9 mouse cellular contexts compared by ENCODE assay signal in genomic region chr5:75209966-75210365, GRCm38 (mm10). TPM values are rescaled to one million over a fixed set of nuclear protein-coding genes. Genes with fewer than 3 reads are reported as not detected.
A peak's percentile ranks its signal among the peaks of the same experiment; 100 is the strongest.
DNase-seq lines count a peak whose midpoint lies in the region; ATAC-seq and TF ChIP-seq lines count a peak whose summit lies in the region.
"Had no signal": no experiment of that assay in that cellular context is flagged by ENCODE, and none has a peak within 500 bp of the region (broad histone marks: within the 10 kb centered on the region; RNA-seq: fewer than 3 reads in every experiment).

No protein-coding gene starts in this region.

- TF ChIP-seq CTCF in midbrain, postnatal 0 days (IDR thresholded peaks at IDR 0.05) = peak; percentile 82
- peak; percentile 85 for TF ChIP-seq CTCF in stomach, postnatal 0 days (IDR thresholded peaks at IDR 0.05; ENCODE audit: low read depth)

- H3K4me3 ChIP-seq in midbrain, postnatal 0 days (ENCODE audit: low read depth, low read length) = no peak overlapping the region
- H3K4me3 ChIP-seq in midbrain, embryonic 11.5 days (ENCODE audit: low read depth, low read length) = no peak overlapping the region
- no peak overlapping the region for H3K4me3 ChIP-seq in stomach, postnatal 0 days (ENCODE audit: low read depth, low read length)
- H3K4me3 ChIP-seq: stomach, embryonic 15.5 days had no signal

- DNase-seq in frontal cortex, postnatal 25 days (ENCODE audit: low spot score in 2 of 2) = no peak
- DNase-seq in midbrain, postnatal 0 days (ENCODE audit: low spot score) = peak; percentile 78
- DNase-seq in midbrain, embryonic 11.5 days (ENCODE audit: low spot score, missing footprints) = no peak
- peak; percentile 20 for DNase-seq in induced T-regulatory cell, adult 2 months (ENCODE audit: low read depth)
- no peak for DNase-seq in stomach, postnatal 0 days (ENCODE audit: low spot score)
- no peak for DNase-seq in layer of hippocampus, adult 9-10 months (ENCODE audit: low spot score)
- DNase-seq in adrenal gland, postnatal 25 days = no peak

- no peaks in the 10 kb centered on the region for H3K4me1 ChIP-seq in midbrain, postnatal 0 days (ENCODE audit: insufficient read depth, low read length)
- H3K4me1 ChIP-seq in midbrain, embryonic 11.5 days (ENCODE audit: control insufficient read depth, insufficient read depth, low read length) = no peaks in the 10 kb centered on the region
- no peaks in the 10 kb centered on the region for H3K4me1 ChIP-seq in stomach, postnatal 0 days (replicated peaks; ENCODE audit: control insufficient read depth, insufficient read depth)

- no peaks in the 10 kb centered on the region for H3K27me3 ChIP-seq in midbrain, postnatal 0 days (ENCODE audit: insufficient read depth, low read length)
- no peaks in the 10 kb centered on the region for H3K27me3 ChIP-seq in midbrain, embryonic 11.5 days (ENCODE audit: control insufficient read depth, insufficient read depth, low read length)
- no peaks in the 10 kb centered on the region for H3K27me3 ChIP-seq in stomach, postnatal 0 days (ENCODE audit: control insufficient read depth, insufficient read depth, low read length)
- H3K27me3 ChIP-seq: stomach, embryonic 15.5 days had no signal

- no peak for TF ChIP-seq EP300 in stomach, postnatal 0 days (optimal IDR thresholded peaks at IDR 0.05)

- no peak overlapping the region for H3K9ac ChIP-seq in midbrain, postnatal 0 days (replicated peaks; ENCODE audit: low read length, poor library complexity, severe bottlenecking)
- H3K9ac ChIP-seq in midbrain, embryonic 11.5 days (ENCODE audit: low read length) = no peak overlapping the region
- H3K9ac ChIP-seq in stomach, postnatal 0 days (ENCODE audit: low read length) = no peak overlapping the region
- H3K9ac ChIP-seq: stomach, embryonic 15.5 days had no signal

- no peaks in the 10 kb centered on the region for H3K36me3 ChIP-seq in midbrain, postnatal 0 days (ENCODE audit: insufficient read depth, low read length)
- H3K36me3 ChIP-seq in midbrain, embryonic 11.5 days (ENCODE audit: control insufficient read depth, insufficient read depth, low read length) = no peaks in the 10 kb centered on the region
- no peaks in the 10 kb centered on the region for H3K36me3 ChIP-seq in stomach, postnatal 0 days (ENCODE audit: control insufficient read depth, insufficient read depth, low read length)
- H3K36me3 ChIP-seq: stomach, embryonic 15.5 days had no signal

- no peaks in the 10 kb centered on the region for H3K9me3 ChIP-seq in midbrain, postnatal 0 days (ENCODE audit: low read length)
- H3K9me3 ChIP-seq in midbrain, embryonic 11.5 days (ENCODE audit: control insufficient read depth, low read length) = no peaks in the 10 kb centered on the region
- H3K9me3 ChIP-seq in stomach, postnatal 0 days (ENCODE audit: control insufficient read depth, low read length) = no peaks in the 10 kb centered on the region
- H3K9me3 ChIP-seq: stomach, embryonic 15.5 days had no signal

- no peak overlapping the region for H3K27ac ChIP-seq in midbrain, postnatal 0 days (ENCODE audit: low read depth, low read length)
- no peak overlapping the region for H3K27ac ChIP-seq in midbrain, embryonic 11.5 days (ENCODE audit: low read depth, low read length)
- no peak overlapping the region for H3K27ac ChIP-seq in stomach, postnatal 0 days (replicated peaks)
- H3K27ac ChIP-seq: stomach, embryonic 15.5 days had no signal

- H3K4me2 ChIP-seq in midbrain, postnatal 0 days (ENCODE audit: low read depth, low read length, poor library complexity, severe bottlenecking) = no peak overlapping the region
- H3K4me2 ChIP-seq in midbrain, embryonic 11.5 days = no peak overlapping the region
- no peak overlapping the region for H3K4me2 ChIP-seq in stomach, postnatal 0 days (replicated peaks; ENCODE audit: low read depth)
- H3K4me2 ChIP-seq: stomach, embryonic 15.5 days had no signal

- peak; percentile 50; the same call in 1 of the 2 replicates for ATAC-seq in frontal cortex, adult (ENCODE audit: low TSS enrichment)
- ATAC-seq in midbrain, postnatal 0 days (ENCODE audit: low FRiP score) = no peak
- ATAC-seq in midbrain, embryonic 11.5 days (ENCODE audit: low FRiP score) = no peak
- ATAC-seq in stomach, postnatal 0 days (ENCODE audit: low FRiP score, low TSS enrichment) = no peak

- WGBS in midbrain, postnatal 0 days = 20% methylated on average over 1 of the region's 1 CpGs
- WGBS in midbrain, embryonic 11.5 days = 16% methylated on average over 1 of the region's 1 CpGs
- 3% methylated on average over 1 of the region's 1 CpGs for WGBS in stomach, postnatal 0 days

RNA-seq across cellular contexts. Expression of gene Pdgfra, which starts 57.9 kb away (rescaled TPM):
- 52.4 and 58.8 TPM in 2 replicates for total RNA-seq in midbrain, postnatal 0 days (2014; rRNA removed)
- 16.7 and 20.3 TPM in 2 replicates for polyA plus RNA-seq in midbrain, postnatal 0 days (2015; fragmentation: Nextera tagmentation; extraction: Ambion mirVana)
- 18.2 and 22.0 TPM in 2 replicates for polyA plus RNA-seq in midbrain, embryonic 11.5 days (2014; fragmentation: Nextera tagmentation; extraction: Ambion mirVana)
- 7.9 and 8.5 TPM in 2 replicates for polyA plus RNA-seq in stomach, postnatal 0 days (2015; fragmentation: Nextera tagmentation; extraction: Ambion mirVana)
- 20.0 and 22.9 TPM in 2 replicates for total RNA-seq in adrenal gland, postnatal 25 days (2021)

Comparison
In these comparisons a context has a peak if more than half of its experiments do, and no peak if none do; other contexts are left out.
1. DNase-seq: peak in midbrain, postnatal 0 days (single experiment) and induced T-regulatory cell, adult 2 months (single experiment); none in frontal cortex, postnatal 25 days (0 of 2), midbrain, embryonic 11.5 days (single experiment), stomach, postnatal 0 days (single experiment), layer of hippocampus, adult 9-10 months (single experiment) and adrenal gland, postnatal 25 days (single experiment).